Mouse (Mus musculus) lung, adult 2 months (tissue): ENCODE results near the gene Anks1b.

ENCODE experiments used
- CTCF ChIP-seq: fragments of 200-500 bp; IDR thresholded peaks from 2 replicates; pipeline ENCODE4 v1.5.1; 2011; ENCODE audit warnings: mild to moderate bottlenecking, low read length, control low read depth; ENCODE audit not compliant: insufficient read depth
- POLR2A ChIP-seq: fragments of 200-500 bp; IDR thresholded peaks from 2 replicates; pipeline ENCODE4 v1.6.1; 2011; ENCODE audit warnings: low read depth, mild to moderate bottlenecking, control low read depth, low read length, borderline replicate concordance; ENCODE audit errors: extremely low read depth

DNA sequence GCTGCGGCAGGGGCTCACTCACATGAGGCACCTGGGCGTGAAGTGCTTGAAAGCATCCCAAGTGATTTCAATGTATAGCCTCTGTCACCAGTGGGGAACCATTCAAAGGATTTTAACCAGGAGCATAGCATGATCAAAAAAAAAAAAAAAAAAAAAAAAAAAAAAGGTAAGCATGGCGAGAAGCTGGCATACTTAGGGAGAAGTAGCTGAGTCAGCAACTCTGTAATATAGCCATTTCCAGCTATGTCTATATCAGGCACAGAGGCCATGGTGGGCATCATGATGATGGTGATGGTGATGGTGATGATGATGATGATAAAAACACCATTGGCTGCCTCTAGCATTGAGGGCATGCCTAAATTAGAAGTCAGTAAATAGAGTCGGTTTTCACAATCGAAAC is 814.8 kb downstream of the Anks1b start:
- TF ChIP-seq CTCF (no peak), POLR2A (no peak)
